Mouse (Mus musculus): ENCODE data around the gene Srms.

Gene Srms

DNA sequence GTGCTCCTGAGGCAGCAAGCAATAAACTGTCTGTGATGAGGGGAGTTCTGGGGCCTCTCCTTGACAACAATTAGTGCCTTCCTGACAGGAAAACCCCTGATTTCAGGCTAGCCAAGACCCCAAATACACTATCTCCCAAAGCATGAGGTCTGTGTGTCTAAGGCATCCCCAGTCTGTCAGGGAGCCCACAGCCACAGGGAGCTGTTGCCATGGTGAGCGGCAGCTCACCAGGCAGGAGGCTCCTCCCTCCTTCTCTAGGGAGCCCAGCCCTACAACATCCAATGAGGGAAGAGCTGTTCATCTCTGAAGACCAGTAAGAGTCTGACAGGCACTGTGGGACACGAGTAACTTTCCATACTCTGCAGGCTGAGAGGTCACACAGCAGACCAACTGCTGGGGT, 53.2 kb downstream of the Srms start:
- peak; percentile 82 for DNase-seq

DNA sequence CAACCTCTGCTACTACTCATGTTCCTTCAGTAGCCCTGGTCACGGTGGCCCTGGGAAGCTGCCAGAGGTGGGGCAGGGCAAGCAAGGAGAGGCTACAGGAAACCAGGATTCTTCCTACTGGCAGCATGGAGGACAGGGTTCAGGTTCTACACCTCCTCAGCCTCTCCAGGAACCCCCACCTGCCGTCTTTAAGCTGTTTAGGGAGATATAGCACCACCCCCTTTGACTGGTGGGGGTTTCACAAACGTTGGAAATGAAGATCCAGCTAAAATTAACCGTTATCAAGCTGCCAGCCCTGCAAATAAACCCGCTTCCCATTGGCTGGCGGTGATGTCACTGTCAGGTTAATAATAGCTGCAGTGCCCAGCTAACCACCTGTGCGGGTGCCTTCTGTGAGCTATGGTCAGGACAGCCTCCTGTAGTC, 53.9 kb downstream of the Srms start:
- peak; percentile 84 for DNase-seq

DNA sequence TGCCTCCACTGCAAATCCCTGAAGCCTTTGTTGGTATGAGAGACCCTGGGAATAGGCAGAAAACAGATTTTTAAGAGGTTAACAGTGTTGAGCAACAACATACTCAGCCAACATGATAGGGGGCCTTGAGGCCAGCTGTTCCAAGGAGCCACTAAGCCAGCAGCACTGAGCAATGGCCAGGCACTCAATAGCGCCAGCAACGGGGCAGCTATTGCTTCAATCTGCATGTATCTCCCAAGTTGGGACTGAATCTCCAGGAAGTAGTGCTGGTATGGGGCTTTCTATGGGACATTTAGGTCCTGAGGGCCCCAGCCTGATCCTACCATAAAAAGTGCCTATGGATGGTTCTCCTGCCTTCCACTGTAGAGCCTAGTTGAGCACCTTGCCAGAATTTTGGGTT, 54.5 kb downstream of the Srms start:
- DNase-seq: no peak

DNA sequence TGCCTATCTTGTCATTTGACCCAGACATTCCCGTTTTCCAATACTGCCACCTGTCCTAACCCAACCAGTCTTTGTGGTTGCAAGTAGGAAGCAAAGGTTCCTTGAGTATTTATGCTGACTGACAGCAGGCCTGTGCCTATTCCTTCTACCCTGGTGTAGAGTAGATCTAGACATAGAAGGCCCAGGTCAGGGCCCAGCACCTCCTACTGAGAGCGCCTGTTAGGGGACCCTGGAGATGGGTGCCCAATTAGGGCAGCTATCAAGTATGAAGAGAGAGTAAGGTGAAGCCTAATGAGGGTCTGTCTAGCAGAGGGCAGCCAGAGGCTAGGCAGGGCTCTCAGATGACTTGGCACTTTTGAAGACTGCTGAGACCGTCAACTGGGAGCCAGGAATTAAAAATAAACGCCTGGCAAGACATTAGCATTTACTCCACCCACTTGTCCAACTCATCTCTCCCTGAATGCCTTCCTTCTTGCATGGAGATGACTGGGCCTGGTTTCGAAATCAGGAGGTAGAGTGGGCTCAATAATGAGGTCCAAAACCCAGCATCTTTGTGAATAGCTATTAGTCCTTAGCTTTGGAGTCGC, 55.2 kb downstream of the Srms start:
- peak; percentile 29 for DNase-seq

DNA sequence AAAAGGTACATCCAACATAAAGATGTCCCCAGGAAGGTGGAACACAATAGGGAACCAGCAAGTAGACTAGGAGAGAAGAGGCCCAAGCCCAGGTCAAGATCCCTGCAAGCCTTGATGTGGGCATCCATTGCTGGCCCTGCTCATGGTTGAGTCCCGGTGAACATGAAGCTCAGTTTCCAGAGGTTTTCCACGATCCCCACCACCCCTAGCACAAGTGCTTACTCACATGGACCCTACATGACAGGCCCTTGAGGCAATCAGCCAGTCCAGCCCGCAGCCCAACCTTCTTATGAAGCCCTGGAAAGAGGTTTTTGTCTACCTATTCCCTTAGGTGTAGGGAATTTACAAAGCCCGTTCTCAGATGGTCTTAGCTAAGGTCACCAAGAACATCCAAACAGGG, 55.8 kb downstream of the Srms start:
- DNase-seq: no peak

DNA sequence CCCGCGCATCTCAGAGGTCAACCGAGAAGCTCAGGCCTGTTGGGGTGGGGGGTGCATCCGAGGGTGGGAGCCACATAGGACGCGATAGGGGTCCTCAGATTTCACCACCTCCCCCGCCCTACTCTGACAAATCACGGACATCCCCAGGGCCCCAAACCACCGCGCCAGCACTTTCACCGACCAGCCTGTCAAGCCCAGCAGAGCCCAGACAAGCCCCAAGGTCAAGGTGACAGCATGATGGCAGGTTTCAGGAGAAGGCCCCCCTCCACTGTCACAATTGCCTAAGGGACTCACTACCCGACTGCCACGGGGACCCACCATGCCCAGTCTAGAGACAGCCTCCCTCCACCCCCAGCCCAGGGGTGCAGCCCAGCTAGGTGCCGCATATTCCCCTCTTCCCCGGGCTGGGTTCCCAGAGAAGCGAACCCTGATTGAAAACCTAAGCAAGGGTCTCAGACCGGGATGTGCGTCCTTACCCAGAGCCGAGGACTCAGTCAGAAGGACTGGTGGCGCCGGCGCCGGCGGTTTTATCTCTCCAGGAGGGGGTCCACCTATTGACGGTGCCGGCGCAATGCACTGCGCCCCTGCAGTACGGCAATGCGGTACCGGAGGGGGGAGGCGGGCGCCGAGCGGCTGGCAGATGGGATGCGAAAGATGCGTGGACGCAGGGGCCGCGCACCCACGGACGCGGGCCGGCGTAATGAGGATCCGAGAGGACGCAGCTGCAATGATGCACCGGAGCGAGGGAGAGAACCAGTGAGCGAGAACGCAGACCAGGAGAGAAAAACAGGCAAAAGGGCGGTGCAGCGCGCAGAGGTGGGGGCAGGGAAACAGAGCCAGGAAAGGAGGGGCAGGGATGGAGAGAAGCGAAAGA, 56.5 kb downstream of the Srms start, which contains the start of gene Eef1a2:
Eef1a2 (minus strand) TSS at position 767 of the 874 bp plus-strand sequence.
- DNase-seq: peak; percentile 94

DNA sequence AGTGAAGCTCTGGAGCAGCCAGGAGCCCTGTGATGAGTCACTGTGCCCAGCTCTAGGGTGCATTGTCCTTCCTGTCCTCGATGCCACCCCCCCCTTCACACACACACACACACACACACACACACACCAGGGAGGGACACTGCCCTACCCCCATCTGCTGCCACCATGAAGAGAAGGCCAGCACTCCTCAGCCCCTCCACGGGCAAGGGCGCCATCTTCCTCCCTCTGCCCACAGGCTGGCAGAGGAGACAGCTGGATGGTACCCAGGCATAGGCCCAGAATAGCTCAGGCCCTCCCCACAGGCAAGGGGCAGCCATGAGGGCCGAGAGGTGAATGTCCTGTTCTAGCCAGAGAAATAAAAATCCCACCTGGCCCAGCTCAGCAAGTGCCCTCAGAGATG, 57.2 kb downstream of the Srms start:
- DNase-seq: peak; percentile 53
